Comparison of ENCODE assay signal across 10 mouse cellular contexts in genomic region chr10:89703042-89703441, GRCm38 (mm10). TPM values are rescaled to one million over a fixed set of nuclear protein-coding genes. Genes with fewer than 3 reads are reported as not detected.
A peak's percentile ranks its signal among the peaks of the same experiment; 100 is the strongest.
DNase-seq lines count a peak whose midpoint lies in the region.
"Had no signal": no experiment of that assay in that cellular context is flagged by ENCODE, and none has a peak within 500 bp of the region (broad histone marks: within the 10 kb centered on the region; RNA-seq: fewer than 3 reads in every experiment).

No protein-coding gene starts in this region.

- peak; percentile 37 for DNase-seq in embryo, embryonic 11 days
- DNase-seq in embryo, embryonic 10 days (ENCODE audit: low spot score): no peak
- DNase-seq in ES-CJ7 (ENCODE audit: low read depth, low spot score): peak; percentile 39
- DNase-seq in induced T-regulatory cell, adult 2 months (ENCODE audit: low read depth): peak; percentile 84
- peak; percentile 80 for DNase-seq in naive thymus-derived CD4-positive, alpha-beta T cell, adult 2 months (ENCODE audit: low read depth)
- no peak for DNase-seq in spleen, postnatal 14 days (ENCODE audit: low spot score in 2 of 2)
- no peak for DNase-seq in heart, postnatal 25 days (ENCODE audit: low spot score)
- DNase-seq in heart, adult 8-10 months (ENCODE audit: low spot score): no peak
- DNase-seq: cerebellum, adult 9-10 months; gastrocnemius, postnatal 14 days had no signal

- intact Hi-C loops in heart, postnatal 25 days (cut with DNase I): no loop called here

RNA-seq across cellular contexts. Expression of gene Scyl2, which starts 17.0 kb away (rescaled TPM):
- 10 to 100 TPM; 14.9 to 16.3 TPM for total RNA-seq in heart, postnatal 25 days (2021)
- total RNA-seq in heart, adult 8-10 months (2022): 10 to 100 TPM; 13.7 to 18.6 (median 17.9) TPM

RNA-seq across cellular contexts. Expression of gene Actr6, which starts 29.1 kb away (rescaled TPM):
- total RNA-seq in heart, postnatal 25 days (2021): 10 to 100 TPM; 11.5 to 12.2 TPM
- 10 to 100 TPM; 11.1 to 13.7 (median 12.9) TPM for total RNA-seq in heart, adult 8-10 months (2022)

RNA-seq across cellular contexts. Expression of gene Uhrf1bp1l, which starts 41.7 kb away (rescaled TPM):
- 10 to 100 TPM; 23.0 to 25.0 TPM for total RNA-seq in heart, postnatal 25 days (2021)
- total RNA-seq in heart, adult 8-10 months (2022): 10 to 100 TPM; 23.9 to 28.9 (median 27.7) TPM

Comparison
In these comparisons a context has a peak if more than half of its experiments do, and no peak if none do; other contexts are left out.
1. DNase-seq: peak in embryo, embryonic 11 days (single experiment), ES-CJ7 (single experiment), induced T-regulatory cell, adult 2 months (single experiment) and naive thymus-derived CD4-positive, alpha-beta T cell, adult 2 months (single experiment); none in embryo, embryonic 10 days (single experiment), spleen, postnatal 14 days (0 of 2), heart, postnatal 25 days (single experiment) and heart, adult 8-10 months (single experiment).